Mouse (Mus musculus): Measurements from ENCODE around the gene Fbxw4. TPM values are rescaled to one million over a fixed set of nuclear protein-coding genes. Genes with fewer than 3 reads are reported as not detected.

The Fbxw4 gene
- polyA plus RNA-seq, 1 experiment from 2014 or later, result 5.0 TPM

- H3K9ac ChIP-seq (replicated peaks), result no peak overlapping the region
- WGBS, result 1% methylated on average over 38 of the region's 38 CpGs
- peak overlapping the region; percentile 8 for H3K4me3 ChIP-seq
- H3K4me2 ChIP-seq (replicated peaks), result peak overlapping the region; percentile 43
- no peak for ATAC-seq (replicated peaks)
- no peak overlapping the region for H3K27ac ChIP-seq (replicated peaks)
- no peaks in the 10 kb centered on the region for H3K36me3 ChIP-seq
- H3K4me1 ChIP-seq, result peaks cover 12% of the 10 kb centered on the region
- no peaks in the 10 kb centered on the region for H3K9me3 ChIP-seq
- H3K27me3 ChIP-seq, result peaks cover 25% of the 10 kb centered on the region
Measured at GRCm38 (mm10) chr19:45675720-45676581, 15.8 kb upstream of the Fbxw4 start.

- peaks cover 25% of the 10 kb centered on the region for H3K27me3 ChIP-seq
- H3K36me3 ChIP-seq, result no peaks in the 10 kb centered on the region
- H3K4me1 ChIP-seq, result peaks cover 12% of the 10 kb centered on the region
- H3K4me3 ChIP-seq, result no peak overlapping the region
- H3K9ac ChIP-seq (replicated peaks), result no peak overlapping the region
- 25% methylated on average over 5 of the region's 5 CpGs for WGBS
- H3K4me2 ChIP-seq (replicated peaks), result no peak overlapping the region
- no peak for ATAC-seq (replicated peaks)
- H3K9me3 ChIP-seq, result no peaks in the 10 kb centered on the region
- H3K27ac ChIP-seq (replicated peaks), result no peak overlapping the region
Measured at GRCm38 (mm10) chr19:45675196-45675595, 15.1 kb upstream of the Fbxw4 start.

GRCm38 (mm10) chr19:45672971-45673370, 12.9 kb upstream of the Fbxw4 start:
- Histone ChIP-seq H3K27me3 (peaks cover 25% of the 10 kb centered on the region), H3K4me1 (peaks cover 12% of the 10 kb centered on the region), H3K9ac (replicated peaks) (no peak overlapping the region), H3K36me3 (no peaks in the 10 kb centered on the region), H3K4me3 (no peak overlapping the region), H3K9me3 (no peaks in the 10 kb centered on the region), H3K27ac (replicated peaks) (no peak overlapping the region), H3K4me2 (replicated peaks) (no peak overlapping the region)
- 82% methylated on average over 9 of the region's 9 CpGs for WGBS
- no peak for ATAC-seq (replicated peaks)

- peaks cover 6% of the 10 kb centered on the region; the same call in 1 of the 2 replicates for H3K27me3 ChIP-seq
- over 99% methylated on average over 4 of the region's 4 CpGs for WGBS
- no peak for ATAC-seq (replicated peaks)
Measured at GRCm38 (mm10) chr19:45668986-45669385, 8.9 kb upstream of the Fbxw4 start.

GRCm38 (mm10) chr19:45663851-45664250, 3.7 kb upstream of the Fbxw4 start:
- no peaks in the 10 kb centered on the region for H3K36me3 ChIP-seq
- H3K27me3 ChIP-seq, result no peaks in the 10 kb centered on the region
- H3K9me3 ChIP-seq, result no peaks in the 10 kb centered on the region
- 57% methylated on average over 2 of the region's 2 CpGs for WGBS
- H3K4me1 ChIP-seq, result peaks cover 9% of the 10 kb centered on the region
- H3K9ac ChIP-seq (replicated peaks), result no peak overlapping the region
- no peak overlapping the region for H3K4me3 ChIP-seq
- H3K4me2 ChIP-seq (replicated peaks), result no peak overlapping the region
- no peak for ATAC-seq (replicated peaks)
- no peak overlapping the region for H3K27ac ChIP-seq (replicated peaks)

More at GRCm38 (mm10) chr19:45668986-45669385, 8.9 kb upstream of the Fbxw4 start:
- no peaks in the 10 kb centered on the region for H3K4me1 ChIP-seq
- H3K36me3 ChIP-seq, result no peaks in the 10 kb centered on the region
- no peak overlapping the region for H3K9ac ChIP-seq (replicated peaks)
- no peak overlapping the region for H3K27ac ChIP-seq (replicated peaks)
- no peak overlapping the region for H3K4me2 ChIP-seq (replicated peaks)
- no peaks in the 10 kb centered on the region for H3K9me3 ChIP-seq
- no peak overlapping the region for H3K4me3 ChIP-seq

GRCm38 (mm10) chr19:45660503-45660790, 335 bp upstream of the Fbxw4 start:
- no peak for ATAC-seq (replicated peaks)
- no peaks in the 10 kb centered on the region for H3K27me3 ChIP-seq
- H3K9me3 ChIP-seq, result no peaks in the 10 kb centered on the region
- peak overlapping the region; percentile 91 for H3K4me3 ChIP-seq
- H3K27ac ChIP-seq (replicated peaks), result peak overlapping the region; percentile 92
- H3K9ac ChIP-seq (replicated peaks), result peak overlapping the region; percentile 100
- H3K4me1 ChIP-seq, result peaks cover 27% of the 10 kb centered on the region
- 15% methylated on average over 18 of the region's 18 CpGs for WGBS
- H3K36me3 ChIP-seq, result no peaks in the 10 kb centered on the region
- peak overlapping the region; percentile 65 for H3K4me2 ChIP-seq (replicated peaks)

- Histone ChIP-seq H3K4me1 (peaks cover 27% of the 10 kb centered on the region), H3K9ac (replicated peaks) (peak overlapping the region; percentile 100), H3K36me3 (no peaks in the 10 kb centered on the region), H3K4me3 (peak overlapping the region; percentile 91), H3K9me3 (no peaks in the 10 kb centered on the region), H3K4me2 (replicated peaks) (peak overlapping the region; percentile 65), H3K27ac (replicated peaks) (peak overlapping the region; percentile 92), H3K27me3 (no peaks in the 10 kb centered on the region)
- ATAC-seq (replicated peaks), result no peak
- 2% methylated on average over 18 of the region's 18 CpGs for WGBS
Measured at GRCm38 (mm10) chr19:45659301-45659737, 793 bp downstream of the Fbxw4 start.

- Histone ChIP-seq H3K27me3 (no peaks in the 10 kb centered on the region), H3K36me3 (no peaks in the 10 kb centered on the region), H3K9me3 (no peaks in the 10 kb centered on the region), H3K9ac (replicated peaks) (peak overlapping the region; percentile 100), H3K4me2 (replicated peaks) (peak overlapping the region; percentile 65), H3K4me3 (peak overlapping the region; percentile 91), H3K4me1 (peaks cover 27% of the 10 kb centered on the region), H3K27ac (replicated peaks) (peak overlapping the region; percentile 92)
- no peak for ATAC-seq (replicated peaks)
- 57% methylated on average over 10 of the region's 10 CpGs for WGBS
Measured at GRCm38 (mm10) chr19:45658556-45659268, 1.4 kb downstream of the Fbxw4 start.

GRCm38 (mm10) chr19:45657828-45658227, 2.3 kb downstream of the Fbxw4 start:
- Histone ChIP-seq H3K4me2 (replicated peaks) (no peak overlapping the region), H3K27me3 (no peaks in the 10 kb centered on the region), H3K4me3 (no peak overlapping the region), H3K9me3 (no peaks in the 10 kb centered on the region), H3K4me1 (peaks cover 27% of the 10 kb centered on the region), H3K27ac (replicated peaks) (no peak overlapping the region), H3K36me3 (no peaks in the 10 kb centered on the region), H3K9ac (replicated peaks) (no peak overlapping the region)
- 93% methylated on average over 1 of the region's 1 CpGs for WGBS
- no peak for ATAC-seq (replicated peaks)

- H3K9ac ChIP-seq (replicated peaks), result no peak overlapping the region
- H3K27me3 ChIP-seq, result no peaks in the 10 kb centered on the region
- H3K9me3 ChIP-seq, result no peaks in the 10 kb centered on the region
- WGBS, result 60% methylated on average over 8 of the region's 8 CpGs
- no peak for ATAC-seq (replicated peaks)
- no peak overlapping the region for H3K4me2 ChIP-seq (replicated peaks)
- H3K4me1 ChIP-seq, result peaks cover 32% of the 10 kb centered on the region
- H3K36me3 ChIP-seq, result no peaks in the 10 kb centered on the region
- H3K4me3 ChIP-seq, result no peak overlapping the region
- no peak overlapping the region for H3K27ac ChIP-seq (replicated peaks)
Measured at GRCm38 (mm10) chr19:45656810-45657595, 3.1 kb downstream of the Fbxw4 start.

GRCm38 (mm10) chr19:45655870-45656269, 4.2 kb downstream of the Fbxw4 start:
- Histone ChIP-seq H3K9ac (replicated peaks) (no peak overlapping the region), H3K4me2 (replicated peaks) (no peak overlapping the region), H3K36me3 (no peaks in the 10 kb centered on the region), H3K27ac (replicated peaks) (no peak overlapping the region), H3K27me3 (no peaks in the 10 kb centered on the region), H3K4me3 (no peak overlapping the region), H3K9me3 (no peaks in the 10 kb centered on the region), H3K4me1 (peaks cover 32% of the 10 kb centered on the region)
- WGBS, result 57% methylated on average over 8 of the region's 8 CpGs
- no peak for ATAC-seq (replicated peaks)

- no peaks in the 10 kb centered on the region for H3K36me3 ChIP-seq
- peaks cover 25% of the 10 kb centered on the region for H3K4me1 ChIP-seq
- H3K4me3 ChIP-seq, result no peak overlapping the region
- H3K9ac ChIP-seq (replicated peaks), result no peak overlapping the region
- no peaks in the 10 kb centered on the region for H3K9me3 ChIP-seq
- H3K4me2 ChIP-seq (replicated peaks), result no peak overlapping the region
- H3K27ac ChIP-seq (replicated peaks), result no peak overlapping the region
- ATAC-seq (replicated peaks), result no peak
- H3K27me3 ChIP-seq, result no peaks in the 10 kb centered on the region
- 25% methylated on average over 6 of the region's 6 CpGs for WGBS
Measured at GRCm38 (mm10) chr19:45653986-45654385, 6.1 kb downstream of the Fbxw4 start.
